Mouse (Mus musculus) heart, postnatal 0 days (tissue): ENCODE results near the gene Cox17. TPM values are rescaled to one million over a fixed set of nuclear protein-coding genes. Genes with fewer than 3 reads are reported as not detected.
A peak's percentile ranks its signal among the peaks of the same experiment; 100 is the strongest.

Experiments
- ATAC-seq: fragments of 200-750 bp; cut with Nextera tagmentation; 2 replicates; pipeline ENCODE4 v1.8.0; 2017; ENCODE audit warnings: low read depth, moderate number of reproducible peaks, moderate library complexity; ENCODE audit not compliant: insufficient read depth
- DNase-seq: peaks from one replicate; pipeline ENCODE4 v3.0.0-alpha.2; 2016; ENCODE audit warnings: low spot score
- H3K27ac ChIP-seq: fragments of 300-500 bp; sonication (generic); 2 replicates; pipeline ENCODE4 v1.5.1; 2014; ENCODE audit warnings: low read depth, mild to moderate bottlenecking
- H3K27me3 ChIP-seq: fragments of 300-500 bp; sonication (generic); 2 replicates; pipeline ENCODE4 v1.6.1; 2014; ENCODE audit warnings: low read length, mixed read lengths; ENCODE audit not compliant: control insufficient read depth, insufficient read depth
- H3K36me3 ChIP-seq: fragments of 300-500 bp; sonication (generic); replicated peaks from 2 replicates; pipeline ENCODE4 v1.6.1; 2014; ENCODE audit warnings: low read length, mixed read lengths; ENCODE audit not compliant: control insufficient read depth, insufficient read depth
- H3K4me1 ChIP-seq: fragments of 300-500 bp; sonication (generic); 2 replicates; pipeline ENCODE4 v1.6.1; 2014; ENCODE audit warnings: antibody characterized with exemption; ENCODE audit not compliant: control insufficient read depth, insufficient read depth
- H3K4me2 ChIP-seq: fragments of 300-500 bp; sonication (generic); 2 replicates; pipeline ENCODE4 v1.6.1; 2014; ENCODE audit warnings: low read depth, mild to moderate bottlenecking, low read length, moderate library complexity
- H3K4me3 ChIP-seq: fragments of 300-500 bp; sonication (generic); 2 replicates; pipeline ENCODE4 v1.5.1; 2014; ENCODE audit warnings: low read depth, low read length
- H3K9ac ChIP-seq: fragments of 300-500 bp; sonication (generic); replicated peaks from 2 replicates; pipeline ENCODE4 v1.6.1; 2014; ENCODE audit warnings: low read depth, low read length, mixed read lengths
- H3K9me3 ChIP-seq: fragments of 300-500 bp; sonication (generic); replicated peaks from 2 replicates; pipeline ENCODE4 v1.6.1; 2016; ENCODE audit warnings: low read length; ENCODE audit not compliant: control insufficient read depth
- CTCF ChIP-seq: IDR thresholded peaks from 2 replicates; pipeline ENCODE4 v1.5.1; 2016; ENCODE audit warnings: antibody characterized with exemption, control low read depth, low read depth
- EP300 ChIP-seq: IDR thresholded peaks from 2 replicates; pipeline ENCODE4 v1.6.1; 2016; ENCODE audit warnings: antibody characterized with exemption, low read depth
- WGBS: fragments of 180-500 bp; shearing (Covaris S2); extraction: QIAGEN DNeasy Blood & Tissue Kit; methylation state at CpG from one replicate; pipeline ENCODE4 v1.1.7; 2014; 5-methylcytosine and 5-hydroxymethylcytosine counted together
- polyA plus RNA-seq: library from polyadenylated mRNA; unstranded; fragments of >200 nt; fragmentation: Nextera tagmentation; extraction: Ambion mirVana; gene quantifications from 2 replicates; pipeline ENCODE4 v1.2.1, GENCODE M21; 2015
- total RNA-seq: library from RNA; depleted of rRNA; stranded (reverse); fragments of >200 nt; gene quantifications from 2 replicates; pipeline ENCODE4 v1.2.3, GENCODE M21; 2014; ENCODE audit warnings: low replicate concordance; rRNA removed

Gene Cox17
- total RNA-seq: 84.7 and 177 TPM in 2 replicates
- 579 and 627 TPM in 2 replicates for polyA plus RNA-seq

- DNase-seq (peak; percentile 97), ATAC-seq (peak; percentile 86)
- H3K9ac ChIP-seq: peak within 1 kb of the TSS; percentile 77
- H3K9me3 ChIP-seq: no peaks in the 10 kb centered on the region
- H3K36me3 ChIP-seq: peaks cover 9% of the 10 kb centered on the region; the same call in 1 of the 2 replicates
- H3K4me1 ChIP-seq: peaks cover 22% of the 10 kb centered on the region
- no peaks in the 10 kb centered on the region for H3K27me3 ChIP-seq
- peak within 1 kb of the TSS; percentile 67 for H3K4me3 ChIP-seq
- 2% methylated on average over 35 of the region's 35 CpGs for WGBS
- peak within 1 kb of the TSS; percentile 94 for H3K27ac ChIP-seq
- H3K4me2 ChIP-seq: peak within 1 kb of the TSS; percentile 79
- TF ChIP-seq EP300 (peak; percentile 80), CTCF (no peak)
These were observed at the start of gene Cox17, which contains the start of gene Gm21987 for GRCm38 (mm10) chr16:38346529-38347325. Gene Cox17 (plus strand): TSS chr16:38346991. Gene Gm21987 (plus strand): TSS chr16:38347040.

- no peak overlapping the region for H3K4me2 ChIP-seq
- ATAC-seq (no peak), DNase-seq (no peak)
- no peak for TF ChIP-seq CTCF
- no peak for TF ChIP-seq EP300
- no peak overlapping the region for H3K27ac ChIP-seq
- no peak overlapping the region for H3K9ac ChIP-seq
- H3K27me3 ChIP-seq: no peaks in the 10 kb centered on the region
- H3K36me3 ChIP-seq: no peaks in the 10 kb centered on the region
- H3K9me3 ChIP-seq: no peaks in the 10 kb centered on the region
- H3K4me1 ChIP-seq: no peaks in the 10 kb centered on the region
- H3K4me3 ChIP-seq: no peak overlapping the region
- 82% methylated on average over 6 of the region's 6 CpGs for WGBS
These were observed 48.4 kb upstream of the Cox17 start for GRCm38 (mm10) chr16:38298410-38298809.

GRCm38 (mm10) chr16:38302367-38302766, 44.4 kb upstream of the Cox17 start:
- TF ChIP-seq EP300: no peak
- TF ChIP-seq CTCF: no peak
- no peak for DNase-seq
- Histone ChIP-seq H3K4me2 (no peak overlapping the region), H3K9ac (no peak overlapping the region), H3K27ac (no peak overlapping the region), H3K27me3 (no peaks in the 10 kb centered on the region), H3K4me1 (no peaks in the 10 kb centered on the region), H3K36me3 (no peaks in the 10 kb centered on the region), H3K4me3 (no peak overlapping the region), H3K9me3 (no peaks in the 10 kb centered on the region)
- ATAC-seq: no peak
- WGBS: 83% methylated on average over 13 of the region's 13 CpGs

GRCm38 (mm10) chr16:38304460-38305194, 42.2 kb upstream of the Cox17 start:
- Histone ChIP-seq H3K4me3 (no peak overlapping the region), H3K27me3 (no peaks in the 10 kb centered on the region), H3K9ac (no peak overlapping the region), H3K36me3 (no peaks in the 10 kb centered on the region), H3K9me3 (0 out of 2 replicates have a peak, but pooled peaks cover 4% of the 10 kb centered on the region), H3K4me1 (no peaks in the 10 kb centered on the region), H3K27ac (no peak overlapping the region), H3K4me2 (peak overlapping the region; percentile 26; the same call in 1 of the 2 replicates)
- ATAC-seq: 0 out of 2 replicates have a peak, but pooled peaks have one; percentile 24
- no peak for DNase-seq
- no peak for TF ChIP-seq EP300
- TF ChIP-seq CTCF: no peak
- WGBS: 58% methylated on average over 17 of the region's 17 CpGs

- DNase-seq (no peak), ATAC-seq (no peak)
- Histone ChIP-seq H3K4me1 (no peaks in the 10 kb centered on the region), H3K27ac (no peak overlapping the region), H3K9me3 (0 out of 2 replicates have a peak, but pooled peaks cover 4% of the 10 kb centered on the region), H3K36me3 (no peaks in the 10 kb centered on the region), H3K9ac (no peak overlapping the region), H3K4me2 (no peak overlapping the region), H3K27me3 (no peaks in the 10 kb centered on the region), H3K4me3 (no peak overlapping the region)
- 49% methylated on average over 18 of the region's 18 CpGs for WGBS
- no peak for TF ChIP-seq EP300
- peak; percentile 46 for TF ChIP-seq CTCF
These were observed 40.1 kb upstream of the Cox17 start for GRCm38 (mm10) chr16:38306571-38307220.
